In the genomic region with DNA sequence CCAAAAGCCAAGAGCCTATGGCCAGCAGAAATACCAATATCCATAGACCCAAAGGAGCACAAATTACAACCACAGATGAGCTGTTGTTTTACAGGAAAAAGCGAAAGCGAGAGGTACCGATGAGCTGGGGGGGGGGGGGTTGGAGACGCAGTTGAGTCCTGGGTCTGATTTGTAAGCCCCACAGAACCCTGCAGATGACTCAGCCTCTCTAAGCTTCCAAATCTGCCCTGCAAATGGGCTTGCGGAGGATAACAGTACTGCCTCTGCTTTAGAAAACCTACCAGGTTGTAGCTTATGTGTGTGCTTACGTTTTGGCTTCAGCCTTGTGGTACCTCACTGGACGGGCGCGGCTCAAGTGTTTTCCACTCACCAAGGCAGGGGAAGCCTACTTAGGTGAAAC, we compare ENCODE assay signal across 16 mouse cellular contexts. TPM values are rescaled to one million over a fixed set of nuclear protein-coding genes. Genes with fewer than 3 reads are reported as not detected.
DNase-seq lines count a peak whose midpoint lies in the region; ATAC-seq and TF ChIP-seq lines count a peak whose summit lies in the region.
"Had no signal": no experiment of that assay in that cellular context is flagged by ENCODE, and none has a peak within 500 bp of the region (broad histone marks: within the 10 kb centered on the region; RNA-seq: fewer than 3 reads in every experiment).

No protein-coding gene starts in this region.

- peak overlapping the region; percentile 42 for H3K27ac ChIP-seq in kidney, adult 2 months (ENCODE audit: insufficient read depth, low read depth, low read length)
- peak overlapping the region; percentile 38 for H3K27ac ChIP-seq in lung, postnatal 0 days (ENCODE audit: low read length)
- H3K27ac ChIP-seq: forebrain, embryonic 10.5 days; limb, embryonic 13.5 days had no signal

- H3K9ac ChIP-seq in lung, postnatal 0 days (replicated peaks; ENCODE audit: low read depth): no peak overlapping the region
- H3K9ac ChIP-seq: forebrain, postnatal 0 days; limb, embryonic 13.5 days had no signal

- TF ChIP-seq EP300 in lung, postnatal 0 days (IDR thresholded peaks at IDR 0.05): no peak

- no peak overlapping the region for H3K4me3 ChIP-seq in kidney, adult 2 months (ENCODE audit: insufficient read depth, low read depth, low read length)
- H3K4me3 ChIP-seq in lung, postnatal 0 days (ENCODE audit: low read depth, low read length): no peak overlapping the region
- H3K4me3 ChIP-seq in lung, adult 2 months (replicated peaks; ENCODE audit: extremely low read depth, low read depth, low read length): no peak overlapping the region
- H3K4me3 ChIP-seq: forebrain, embryonic 10.5 days; limb, embryonic 13.5 days had no signal

- no peak for TF ChIP-seq POLR2A in kidney, adult 2 months (IDR thresholded peaks at IDR 0.05; ENCODE audit: low read depth, low read length)
- TF ChIP-seq POLR2A in lung, adult 2 months (IDR thresholded peaks at IDR 0.05; ENCODE audit: borderline replicate concordance, extremely low read depth, low read depth, low read length): no peak

- peak; percentile 32; the same call in 1 of the 2 replicates for ATAC-seq in lung, postnatal 0 days
- ATAC-seq: forebrain, postnatal 0 days had no signal

- H3K4me1 ChIP-seq in kidney, adult 2 months (ENCODE audit: control insufficient read depth, insufficient read depth, low read length): no peaks in the 10 kb centered on the region
- H3K4me1 ChIP-seq in lung, postnatal 0 days (ENCODE audit: insufficient read depth, low read depth, low read length): peaks cover 4% of the 10 kb centered on the region; the same call in 1 of the 2 replicates
- peaks cover 18% of the 10 kb centered on the region for H3K4me1 ChIP-seq in lung, adult 2 months (ENCODE audit: control insufficient read depth, insufficient read depth, low read length)
- H3K4me1 ChIP-seq: forebrain, embryonic 10.5 days; limb, embryonic 13.5 days had no signal

- WGBS in kidney, adult 2 months: 80% methylated on average over 8 of the region's 9 CpGs
- 62% methylated on average over 9 of the region's 9 CpGs for WGBS in lung, postnatal 0 days
- 51% methylated on average over 9 of the region's 9 CpGs for WGBS in lung, adult 2 months

- 0 out of 2 replicates have a peak overlapping the region, but pooled peaks have one; percentile 1 for H3K4me2 ChIP-seq in lung, postnatal 0 days (replicated peaks; ENCODE audit: low read depth, low read length)
- H3K4me2 ChIP-seq: limb, embryonic 13.5 days; midbrain, embryonic 11.5 days had no signal

- no peaks in the 10 kb centered on the region for H3K27me3 ChIP-seq in kidney, adult 2 months (replicated peaks; ENCODE audit: control insufficient read depth, insufficient read depth, low read length)
- no peaks in the 10 kb centered on the region for H3K27me3 ChIP-seq in lung, postnatal 0 days (replicated peaks; ENCODE audit: insufficient read depth, low read length)
- H3K27me3 ChIP-seq: limb, embryonic 13.5 days had no signal

- H3K36me3 ChIP-seq in kidney, adult 2 months (ENCODE audit: control insufficient read depth, insufficient read depth, low read length): peaks cover 1% of the 10 kb centered on the region; the same call in 1 of the 2 replicates
- H3K36me3 ChIP-seq in lung, postnatal 0 days (ENCODE audit: insufficient read depth, low read length): no peaks in the 10 kb centered on the region
- H3K36me3 ChIP-seq: forebrain, embryonic 10.5 days; limb, embryonic 13.5 days had no signal

- no peak for DNase-seq in kidney, adult 2 months
- no peak for DNase-seq in kidney, postnatal 4 days
- DNase-seq in lung, postnatal 0 days (ENCODE audit: low spot score): no peak
- DNase-seq in lung, adult 2 months: no peak
- peak; percentile 70 for DNase-seq in brain, adult 2 months (ENCODE audit: low read depth, low spot score)
- DNase-seq in adrenal gland, postnatal 25 days: no peak
- DNase-seq in cerebellum, postnatal 14 days: no peak
- DNase-seq: adrenal gland, postnatal 14 days; cerebellum, adult 2 months; forebrain, postnatal 0 days; heart, adult 11 months; kidney, adult 9 months; thymus, adult 18-20 months had no signal

- H3K9me3 ChIP-seq in lung, postnatal 0 days (ENCODE audit: low read length): no peaks in the 10 kb centered on the region
- H3K9me3 ChIP-seq: forebrain, embryonic 10.5 days; limb, embryonic 13.5 days had no signal

- TF ChIP-seq CTCF in kidney, adult 2 months (conservative IDR thresholded peaks at IDR 0.05; ENCODE audit: insufficient read depth, insufficient read length, low read depth, low read length): no peak
- TF ChIP-seq CTCF in lung, postnatal 0 days (IDR thresholded peaks at IDR 0.05): no peak
- TF ChIP-seq CTCF in lung, adult 2 months (IDR thresholded peaks at IDR 0.05; ENCODE audit: insufficient read depth, low read length): no peak

RNA-seq across cellular contexts. Expression of a gene that starts 36.3 kb away (rescaled TPM):
- polyA plus RNA-seq in kidney, adult 2 months (2012; rRNA removed): 20.1 and 22.2 TPM in 2 replicates
- 30.6 and 48.6 TPM in 2 replicates for polyA plus RNA-seq in lung, postnatal 0 days (2015; fragmentation: Nextera tagmentation; extraction: Ambion mirVana)
- 31.6 and 43.5 TPM in 2 replicates for polyA plus RNA-seq in lung, adult 2 months (2012; rRNA removed)
- total RNA-seq in adrenal gland, postnatal 25 days (2021): 15.8 and 19.0 TPM in 2 replicates
